Mouse (Mus musculus): Measurements from ENCODE around the gene Acot3.
A peak's percentile ranks its signal among the peaks of the same experiment; 100 is the strongest.
"Not testable (repeated sequence)": the region's sequence is repeated elsewhere in the genome, so short reads cannot be mapped to it uniquely, and the experiment has no call there.

Gene Acot3

GRCm38 (mm10) chr12:84051937-84052474 lies at the start of gene Acot3:
TSS of gene Acot3 (plus strand) at chr12:84052144.
- DNase-seq (ENCODE audit: low read depth, low spot score) = no peak

GRCm38 (mm10) chr12:84003866-84004265 lies 48.1 kb upstream of the Acot3 start:
- DNase-seq (ENCODE audit: low read depth, low spot score) = no peak

- no peak for DNase-seq (ENCODE audit: low read depth, low spot score)
Measured at GRCm38 (mm10) chr12:84008251-84008650, 43.7 kb upstream of the Acot3 start.

- DNase-seq (ENCODE audit: low read depth, low spot score) = no peak
Measured at GRCm38 (mm10) chr12:84008729-84009128, 43.2 kb upstream of the Acot3 start.

- peak; percentile 75 for DNase-seq (ENCODE audit: low read depth, low spot score)
Measured at GRCm38 (mm10) chr12:84009171-84009965, 42.6 kb upstream of the Acot3 start, which contains the start of gene Acot1. TSS of gene Acot1 (plus strand) at chr12:84009490.

GRCm38 (mm10) chr12:84010201-84010600 lies 41.7 kb upstream of the Acot3 start:
- no peak for DNase-seq (ENCODE audit: low read depth, low spot score)

- DNase-seq (ENCODE audit: low read depth, low spot score) = no peak
Measured at GRCm38 (mm10) chr12:84011251-84012040, 40.5 kb upstream of the Acot3 start.

GRCm38 (mm10) chr12:84013130-84013529 lies 38.8 kb upstream of the Acot3 start:
- DNase-seq (ENCODE audit: low read depth, low spot score) = no peak

GRCm38 (mm10) chr12:84013701-84014100 lies 38.2 kb upstream of the Acot3 start:
- DNase-seq (ENCODE audit: low read depth, low spot score) = no peak

GRCm38 (mm10) chr12:84020528-84020927 lies 31.4 kb upstream of the Acot3 start:
- DNase-seq (ENCODE audit: low read depth, low spot score) = not testable (repeated sequence)

- DNase-seq (ENCODE audit: low read depth, low spot score) = not testable (repeated sequence)
Measured at GRCm38 (mm10) chr12:84022266-84022665, 29.7 kb upstream of the Acot3 start.

GRCm38 (mm10) chr12:84023052-84023745 lies 28.7 kb upstream of the Acot3 start:
- DNase-seq (ENCODE audit: low read depth, low spot score) = no peak

- DNase-seq (ENCODE audit: low read depth, low spot score) = no peak
Measured at GRCm38 (mm10) chr12:84025888-84026287, 26.1 kb upstream of the Acot3 start.

GRCm38 (mm10) chr12:84028328-84028727 lies 23.6 kb upstream of the Acot3 start:
- peak; percentile 78 for DNase-seq (ENCODE audit: low read depth, low spot score)

- peak; percentile 76 for DNase-seq (ENCODE audit: low read depth, low spot score)
Measured at GRCm38 (mm10) chr12:84029043-84029442, 22.9 kb upstream of the Acot3 start.

GRCm38 (mm10) chr12:84030659-84031332 lies 21.1 kb upstream of the Acot3 start:
- DNase-seq (ENCODE audit: low read depth, low spot score) = peak; percentile 57

- DNase-seq (ENCODE audit: low read depth, low spot score) = no peak
Measured at GRCm38 (mm10) chr12:84032854-84033253, 19.1 kb upstream of the Acot3 start.

- DNase-seq (ENCODE audit: low read depth, low spot score) = peak; percentile 27
Measured at GRCm38 (mm10) chr12:84033302-84033701, 18.6 kb upstream of the Acot3 start.

- DNase-seq (ENCODE audit: low read depth, low spot score) = no peak
Measured at GRCm38 (mm10) chr12:84034108-84034507, 17.8 kb upstream of the Acot3 start.

GRCm38 (mm10) chr12:84038241-84038640 lies 13.7 kb upstream of the Acot3 start, which contains the start of gene Acot4:
TSS of gene Acot4 (plus strand) at chr12:84038379.
- peak; percentile 21 for DNase-seq (ENCODE audit: low read depth, low spot score)

- DNase-seq (ENCODE audit: low read depth, low spot score) = peak; percentile 75
Measured at GRCm38 (mm10) chr12:84038691-84039111, 13.2 kb upstream of the Acot3 start, which contains the start of gene Gm49366. TSS of gene Gm49366 (plus strand) at chr12:84038935.

Measured in ES-CJ7 (cell line).